13 mouse cellular contexts compared by ENCODE assay signal in the genomic region with DNA sequence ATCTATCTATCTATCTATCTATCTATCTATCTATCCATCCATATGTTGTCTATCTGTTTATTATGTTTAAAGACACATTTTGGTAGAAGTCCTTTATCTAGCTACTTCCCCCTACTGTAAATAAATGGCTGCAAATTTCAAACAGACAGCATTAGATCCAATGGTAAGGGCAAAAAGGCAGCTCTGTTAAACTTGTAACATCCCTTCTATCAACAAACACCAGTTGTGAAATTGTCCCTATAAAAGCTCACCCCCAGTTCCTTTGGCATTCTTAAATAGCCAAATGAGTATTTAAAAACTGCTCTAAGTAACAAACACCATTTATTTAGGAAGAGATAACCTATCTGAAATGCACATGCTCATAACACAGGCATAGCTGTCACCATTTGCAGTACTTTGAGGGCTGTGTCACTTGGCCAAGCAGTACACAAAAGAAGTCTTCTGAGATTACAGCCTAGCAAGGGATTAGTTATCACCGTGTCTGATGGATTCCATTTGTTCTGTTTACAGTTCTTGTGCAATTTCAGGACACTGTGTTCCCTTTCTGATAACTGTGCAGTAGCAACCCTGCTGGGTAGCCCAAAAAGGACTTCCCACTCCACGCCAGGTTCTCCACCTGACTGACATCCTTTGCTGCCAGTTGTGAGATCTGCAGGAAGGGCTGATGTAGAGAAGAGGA.
A peak's percentile ranks its signal among the peaks of the same experiment; 100 is the strongest.
DNase-seq lines count a peak whose midpoint lies in the region; ATAC-seq lines count a peak whose summit lies in the region.
"Had no signal": no experiment of that assay in that cellular context is flagged by ENCODE, and none has a peak within 500 bp of the region (broad histone marks: within the 10 kb centered on the region; RNA-seq: fewer than 3 reads in every experiment).

No protein-coding gene starts in this region.

- no peaks in the 10 kb centered on the region for H3K9me3 ChIP-seq in liver, embryonic 15.5 days (replicated peaks)
- no peaks in the 10 kb centered on the region for H3K9me3 ChIP-seq in midbrain, embryonic 10.5 days (replicated peaks)
- H3K9me3 ChIP-seq in forebrain, embryonic 11.5 days (ENCODE audit: control insufficient read depth, low read length): no peaks in the 10 kb centered on the region
- H3K9me3 ChIP-seq: liver, embryonic 13.5 days had no signal

- peak; percentile 43 for DNase-seq in gastrocnemius, adult 18-20 months (ENCODE audit: low spot score)
- DNase-seq in gastrocnemius, postnatal 14 days: no peak
- no peak for DNase-seq in liver
- DNase-seq in heart, postnatal 10 days: peak; percentile 35 to 53
- no peak for DNase-seq in midbrain, embryonic 10.5 days (ENCODE audit: low spot score)
- DNase-seq in forebrain, embryonic 11.5 days (ENCODE audit: low spot score): no peak
- DNase-seq: B cell, adult 2 months; kidney, postnatal 10 days; liver, embryonic 13.5 days; thymus, adult 18-20 months had no signal

- 9% methylated on average over 2 of the region's 2 CpGs for WGBS in liver, embryonic 15.5 days (ENCODE audit: insufficient replicate concordance)
- 66% methylated on average over 2 of the region's 2 CpGs for WGBS in midbrain, embryonic 10.5 days
- WGBS in forebrain, embryonic 11.5 days: 66% methylated on average over 2 of the region's 2 CpGs

- no peak overlapping the region for H3K4me3 ChIP-seq in liver, embryonic 15.5 days (replicated peaks)
- no peak overlapping the region for H3K4me3 ChIP-seq in midbrain, embryonic 10.5 days
- no peak overlapping the region for H3K4me3 ChIP-seq in forebrain, embryonic 11.5 days (ENCODE audit: low read depth, low read length)
- H3K4me3 ChIP-seq: liver, embryonic 13.5 days had no signal

- no peaks in the 10 kb centered on the region for H3K27me3 ChIP-seq in liver, embryonic 15.5 days
- H3K27me3 ChIP-seq in midbrain, embryonic 10.5 days (ENCODE audit: low read depth, poor library complexity, severe bottlenecking): no peaks in the 10 kb centered on the region
- no peaks in the 10 kb centered on the region for H3K27me3 ChIP-seq in forebrain, embryonic 11.5 days (ENCODE audit: control insufficient read depth, insufficient read depth, low read length)
- H3K27me3 ChIP-seq: liver, embryonic 13.5 days had no signal

- no peak overlapping the region for H3K27ac ChIP-seq in liver, embryonic 15.5 days (replicated peaks)
- no peak overlapping the region for H3K27ac ChIP-seq in midbrain, embryonic 10.5 days (replicated peaks)
- no peak overlapping the region for H3K27ac ChIP-seq in forebrain, embryonic 11.5 days (ENCODE audit: low read depth, low read length)
- H3K27ac ChIP-seq: liver, embryonic 13.5 days had no signal

- no peak overlapping the region for H3K9ac ChIP-seq in liver, embryonic 15.5 days
- no peak overlapping the region for H3K9ac ChIP-seq in forebrain, embryonic 11.5 days (ENCODE audit: low read length)
- H3K9ac ChIP-seq: liver, embryonic 13.5 days had no signal

- H3K4me2 ChIP-seq in liver, embryonic 15.5 days: no peak overlapping the region
- H3K4me2 ChIP-seq in forebrain, embryonic 11.5 days (ENCODE audit: low read depth, low read length, severe bottlenecking): no peak overlapping the region
- H3K4me2 ChIP-seq: liver, embryonic 13.5 days had no signal

- 0 out of 2 replicates have a peak, but pooled peaks cover 3% of the 10 kb centered on the region for H3K4me1 ChIP-seq in liver, embryonic 15.5 days (replicated peaks)
- H3K4me1 ChIP-seq in midbrain, embryonic 10.5 days: peaks cover 3% of the 10 kb centered on the region; the same call in 1 of the 2 replicates
- H3K4me1 ChIP-seq in forebrain, embryonic 11.5 days (replicated peaks; ENCODE audit: control insufficient read depth, insufficient read depth, low read length): no peaks in the 10 kb centered on the region

- no peaks in the 10 kb centered on the region for H3K36me3 ChIP-seq in liver, embryonic 15.5 days (replicated peaks)
- no peaks in the 10 kb centered on the region for H3K36me3 ChIP-seq in midbrain, embryonic 10.5 days
- no peaks in the 10 kb centered on the region for H3K36me3 ChIP-seq in forebrain, embryonic 11.5 days (ENCODE audit: control insufficient read depth, insufficient read depth, low read length)
- H3K36me3 ChIP-seq: liver, embryonic 13.5 days had no signal

- ATAC-seq in liver, embryonic 15.5 days (ENCODE audit: insufficient read depth): peak; percentile 58
- peak; percentile 77 for ATAC-seq in megakaryocyte-erythroid progenitor cell, adult 5-6 weeks (replicated peaks; ENCODE audit: low FRiP score, low TSS enrichment, poor library complexity, severe bottlenecking)
- ATAC-seq in forebrain, embryonic 11.5 days (replicated peaks; ENCODE audit: low FRiP score): no peak
- ATAC-seq: forebrain, embryonic 16.5 days had no signal

- intact Hi-C loops in gastrocnemius, postnatal 14 days (cut with DNase I; ENCODE audit: low total_unique reads): no loop called here
- intact Hi-C loops in heart, postnatal 10 days (cut with DNase I): no loop called here

Comparison
In these comparisons a context has a peak if more than half of its experiments do, and no peak if none do; other contexts are left out.
1. DNase-seq: peak in gastrocnemius, adult 18-20 months (single experiment) and heart, postnatal 10 days (2 of 2); none in gastrocnemius, postnatal 14 days (single experiment), liver (single experiment), midbrain, embryonic 10.5 days (single experiment) and forebrain, embryonic 11.5 days (single experiment).